Mouse (Mus musculus) liver, embryonic 16.5 days (tissue): Measurements from ENCODE around the gene Fcna. TPM values are rescaled to one million over a fixed set of nuclear protein-coding genes. Genes with fewer than 3 reads are reported as not detected.

ENCODE experiments used
- ATAC-seq: fragments of 200-750 bp; cut with Nextera tagmentation; 2 replicates; pipeline ENCODE4 v1.8.0; 2017; ENCODE audit warnings: low read depth, mild to moderate bottlenecking, moderate number of reproducible peaks, moderate library complexity
- H3K27ac ChIP-seq: fragments of 300-500 bp; sonication (generic); 2 replicates; pipeline ENCODE4 v1.5.1; 2014; ENCODE audit warnings: mild to moderate bottlenecking, low read length
- H3K27me3 ChIP-seq: fragments of 300-500 bp; sonication (generic); 2 replicates; pipeline ENCODE4 v1.6.1; 2014; ENCODE audit warnings: low read depth, low read length, mixed read lengths; ENCODE audit not compliant: control insufficient read depth, insufficient read depth
- H3K36me3 ChIP-seq: fragments of 300-500 bp; sonication (generic); 2 replicates; pipeline ENCODE4 v1.6.1; 2014; ENCODE audit warnings: mild to moderate bottlenecking; ENCODE audit not compliant: control insufficient read depth, insufficient read depth
- H3K4me1 ChIP-seq: fragments of 300-500 bp; sonication (generic); 2 replicates; pipeline ENCODE4 v1.6.1; 2014; ENCODE audit warnings: low read depth, low read length, mixed read lengths; ENCODE audit not compliant: control insufficient read depth
- H3K4me2 ChIP-seq: fragments of 300-500 bp; sonication (generic); 2 replicates; pipeline ENCODE4 v1.6.1; 2014; ENCODE audit warnings: low read depth, low read length, mixed read lengths
- H3K4me3 ChIP-seq: fragments of 300-500 bp; sonication (generic); 2 replicates; pipeline ENCODE4 v1.5.1; 2014; ENCODE audit warnings: low read depth, mild to moderate bottlenecking, low read length
- H3K9ac ChIP-seq: fragments of 300-500 bp; sonication (generic); 2 replicates; pipeline ENCODE4 v1.6.1; 2014; ENCODE audit warnings: low read depth, low read length
- H3K9me3 ChIP-seq: fragments of 300-500 bp; sonication (generic); replicated peaks from 2 replicates; pipeline ENCODE4 v1.6.1; 2016; ENCODE audit warnings: low read length; ENCODE audit not compliant: control insufficient read depth
- WGBS: fragments of 180-500 bp; shearing (Covaris S2); extraction: QIAGEN DNeasy Blood & Tissue Kit; methylation state at CpG from one replicate; pipeline ENCODE4 v1.1.7; 2014; ENCODE audit not compliant: insufficient replicate concordance; 5-methylcytosine and 5-hydroxymethylcytosine counted together
- polyA plus RNA-seq: library from polyadenylated mRNA; unstranded; fragments of >200 nt; fragmentation: Nextera tagmentation; extraction: Ambion mirVana; gene quantifications from 2 replicates; pipeline ENCODE4 v1.2.1, GENCODE M21; 2015

Fcna gene
- polyA plus RNA-seq, 1 experiment from 2014 or later = 88.1 TPM

GRCm38 (mm10) chr2:25620852-25621228 lies 7.0 kb downstream of the Fcna start:
- WGBS = 56% methylated on average over 4 of the region's 4 CpGs

GRCm38 (mm10) chr2:25620386-25620785 lies 7.4 kb downstream of the Fcna start:
- no peaks in the 10 kb centered on the region for H3K9me3 ChIP-seq
- H3K9ac ChIP-seq = no peak overlapping the region
- H3K4me1 ChIP-seq = peaks cover 3% of the 10 kb centered on the region; the same call in 1 of the 2 replicates
- 22% methylated on average over 6 of the region's 6 CpGs for WGBS
- peaks cover 17% of the 10 kb centered on the region for H3K27me3 ChIP-seq
- no peak overlapping the region for H3K4me2 ChIP-seq
- no peak overlapping the region for H3K27ac ChIP-seq
- ATAC-seq = no peak
- no peak overlapping the region for H3K4me3 ChIP-seq
- H3K36me3 ChIP-seq = no peaks in the 10 kb centered on the region

More at GRCm38 (mm10) chr2:25620852-25621228, 7.0 kb downstream of the Fcna start:
- no peaks in the 10 kb centered on the region for H3K36me3 ChIP-seq
- ATAC-seq = no peak
- 0 out of 2 replicates have a peak overlapping the region, but pooled peaks have one; percentile 71 for H3K4me2 ChIP-seq
- no peak overlapping the region for H3K4me3 ChIP-seq
- no peak overlapping the region for H3K27ac ChIP-seq
- H3K4me1 ChIP-seq = peaks cover 3% of the 10 kb centered on the region; the same call in 1 of the 2 replicates
- no peaks in the 10 kb centered on the region for H3K9me3 ChIP-seq
- peaks cover 12% of the 10 kb centered on the region for H3K27me3 ChIP-seq
- no peak overlapping the region for H3K9ac ChIP-seq

GRCm38 (mm10) chr2:25617578-25617977 lies 10.3 kb downstream of the Fcna start, which contains the start of gene Ccdc183:
Gene Ccdc183, minus strand, starts transcription at chr2:25617678.
- peaks cover 3% of the 10 kb centered on the region; the same call in 1 of the 2 replicates for H3K4me1 ChIP-seq
- 57% methylated on average over 3 of the region's 3 CpGs for WGBS
- no peak for ATAC-seq
- no peaks in the 10 kb centered on the region for H3K36me3 ChIP-seq
- H3K4me3 ChIP-seq = no peak within 1 kb of the TSS
- peaks cover 22% of the 10 kb centered on the region for H3K27me3 ChIP-seq
- H3K9me3 ChIP-seq = no peaks in the 10 kb centered on the region
- no peak within 1 kb of the TSS for H3K4me2 ChIP-seq
- no peak within 1 kb of the TSS for H3K9ac ChIP-seq
- H3K27ac ChIP-seq = no peak within 1 kb of the TSS

- Histone ChIP-seq H3K9me3 (no peaks in the 10 kb centered on the region), H3K4me2 (no peak overlapping the region), H3K36me3 (no peaks in the 10 kb centered on the region), H3K9ac (no peak overlapping the region), H3K27ac (no peak overlapping the region), H3K4me3 (no peak overlapping the region), H3K4me1 (no peaks in the 10 kb centered on the region; the same call in 1 of the 2 replicates), H3K27me3 (peaks cover 22% of the 10 kb centered on the region)
- no peak for ATAC-seq
- 19% methylated on average over 22 of the region's 22 CpGs for WGBS
Measured at GRCm38 (mm10) chr2:25616398-25616797, 11.4 kb downstream of the Fcna start.

GRCm38 (mm10) chr2:25608671-25609070 lies 19.2 kb downstream of the Fcna start:
- 0 out of 2 replicates have a peak, but pooled peaks have one; percentile 1 for ATAC-seq
- Histone ChIP-seq H3K4me3 (peak overlapping the region; percentile 85), H3K9ac (peak overlapping the region; percentile 90), H3K9me3 (no peaks in the 10 kb centered on the region), H3K36me3 (no peaks in the 10 kb centered on the region), H3K4me2 (peak overlapping the region; percentile 78), H3K4me1 (peaks cover 21% of the 10 kb centered on the region), H3K27me3 (no peaks in the 10 kb centered on the region), H3K27ac (0 out of 2 replicates have a peak overlapping the region, but pooled peaks have one; percentile 30)
- 51% methylated on average over 10 of the region's 10 CpGs for WGBS

GRCm38 (mm10) chr2:25607761-25608622 lies 19.8 kb downstream of the Fcna start, which contains the start of gene Rabl6:
Gene Rabl6, minus strand, starts transcription at chr2:25608521.
- Histone ChIP-seq H3K9ac (peak within 1 kb of the TSS; percentile 90), H3K9me3 (no peaks in the 10 kb centered on the region), H3K4me3 (peak within 1 kb of the TSS; percentile 85), H3K27ac (peak within 1 kb of the TSS; percentile 82), H3K4me2 (peak within 1 kb of the TSS; percentile 78), H3K36me3 (no peaks in the 10 kb centered on the region), H3K27me3 (no peaks in the 10 kb centered on the region), H3K4me1 (peaks cover 21% of the 10 kb centered on the region)
- peak; percentile 88 for ATAC-seq
- under 1% methylated on average over 75 of the region's 80 CpGs for WGBS

GRCm38 (mm10) chr2:25602526-25602925 lies 25.3 kb downstream of the Fcna start:
- Histone ChIP-seq H3K27me3 (no peaks in the 10 kb centered on the region), H3K27ac (no peak overlapping the region), H3K9me3 (no peaks in the 10 kb centered on the region), H3K36me3 (peaks cover 21% of the 10 kb centered on the region), H3K4me3 (no peak overlapping the region), H3K4me1 (peaks cover 21% of the 10 kb centered on the region), H3K4me2 (no peak overlapping the region), H3K9ac (no peak overlapping the region)
- ATAC-seq = no peak
- 81% methylated on average over 5 of the region's 5 CpGs for WGBS

GRCm38 (mm10) chr2:25600037-25600436 lies 27.8 kb downstream of the Fcna start:
- H3K9ac ChIP-seq = no peak overlapping the region
- peaks cover 37% of the 10 kb centered on the region for H3K36me3 ChIP-seq
- no peaks in the 10 kb centered on the region for H3K9me3 ChIP-seq
- H3K4me1 ChIP-seq = peaks cover 7% of the 10 kb centered on the region
- ATAC-seq = peak; percentile 80
- no peak overlapping the region for H3K4me3 ChIP-seq
- H3K4me2 ChIP-seq = no peak overlapping the region
- no peaks in the 10 kb centered on the region for H3K27me3 ChIP-seq
- WGBS = 59% methylated on average over 2 of the region's 2 CpGs
- no peak overlapping the region for H3K27ac ChIP-seq

GRCm38 (mm10) chr2:25598749-25599148 lies 29.1 kb downstream of the Fcna start:
- H3K36me3 ChIP-seq = peaks cover 40% of the 10 kb centered on the region

More at GRCm38 (mm10) chr2:25598749-25599148, 29.1 kb downstream of the Fcna start:
- no peaks in the 10 kb centered on the region for H3K27me3 ChIP-seq
- no peak overlapping the region for H3K27ac ChIP-seq
- peaks cover 7% of the 10 kb centered on the region for H3K4me1 ChIP-seq
- H3K9me3 ChIP-seq = no peaks in the 10 kb centered on the region
- ATAC-seq = no peak
- H3K9ac ChIP-seq = no peak overlapping the region
- WGBS = 88% methylated on average over 1 of the region's 1 CpGs
- no peak overlapping the region for H3K4me3 ChIP-seq
- no peak overlapping the region for H3K4me2 ChIP-seq
